Mouse (Mus musculus): ENCODE results near the gene Fam234a. TPM values are rescaled to one million over a fixed set of nuclear protein-coding genes. Genes with fewer than 3 reads are reported as not detected.

Fam234a gene
- polyA plus RNA-seq, 1 experiment from 2014 or later, result 31.0 TPM

- peak within 1 kb of the TSS; percentile 79 for H3K4me2 ChIP-seq (replicated peaks)
- WGBS, result 0% methylated on average over 43 of the region's 43 CpGs
- ATAC-seq, result peak; percentile 97
- peak within 1 kb of the TSS; percentile 99 for H3K27ac ChIP-seq
- H3K4me3 ChIP-seq (replicated peaks), result peak within 1 kb of the TSS; percentile 98
- H3K36me3 ChIP-seq, result peaks cover 15% of the 10 kb centered on the region
- peaks cover 17% of the 10 kb centered on the region for H3K4me1 ChIP-seq (replicated peaks)
- H3K9me3 ChIP-seq, result no peaks in the 10 kb centered on the region
- H3K27me3 ChIP-seq, result no peaks in the 10 kb centered on the region
- H3K9ac ChIP-seq (replicated peaks), result peak within 1 kb of the TSS; percentile 99
Observed at GRCm38 (mm10) chr17:26252539-26253251, 8.7 kb upstream of the Fam234a start, which contains the start of gene Luc7l. Luc7l (plus strand) TSS chr17:26252896.

GRCm38 (mm10) chr17:26251886-26252538 is 8.0 kb upstream of the Fam234a start:
- Histone ChIP-seq H3K4me2 (replicated peaks) (peak overlapping the region; percentile 79), H3K27me3 (no peaks in the 10 kb centered on the region), H3K9ac (replicated peaks) (no peak overlapping the region; the same call in 1 of the 2 replicates), H3K4me1 (replicated peaks) (peaks cover 17% of the 10 kb centered on the region), H3K36me3 (peaks cover 8% of the 10 kb centered on the region), H3K27ac (peak overlapping the region; percentile 99), H3K4me3 (replicated peaks) (peak overlapping the region; percentile 98), H3K9me3 (no peaks in the 10 kb centered on the region)
- no peak for ATAC-seq
- WGBS, result 50% methylated on average over 4 of the region's 4 CpGs

- peak overlapping the region; percentile 84 for H3K4me2 ChIP-seq (replicated peaks)
- H3K27ac ChIP-seq, result peak overlapping the region; percentile 69
- H3K4me3 ChIP-seq (replicated peaks), result peak overlapping the region; percentile 75
- WGBS, result 1% methylated on average over 32 of the region's 32 CpGs
- H3K27me3 ChIP-seq, result no peaks in the 10 kb centered on the region
- H3K36me3 ChIP-seq, result no peaks in the 10 kb centered on the region
- H3K9ac ChIP-seq (replicated peaks), result peak overlapping the region; percentile 79
- ATAC-seq, result peak; percentile 96
- H3K4me1 ChIP-seq (replicated peaks), result peaks cover 27% of the 10 kb centered on the region
- H3K9me3 ChIP-seq, result no peaks in the 10 kb centered on the region
Observed at GRCm38 (mm10) chr17:26243471-26244100, 456 bp downstream of the Fam234a start.

- H3K4me1 ChIP-seq (replicated peaks), result peaks cover 27% of the 10 kb centered on the region
- H3K36me3 ChIP-seq, result no peaks in the 10 kb centered on the region
- H3K4me3 ChIP-seq (replicated peaks), result no peak overlapping the region
- no peak overlapping the region for H3K4me2 ChIP-seq (replicated peaks)
- H3K27me3 ChIP-seq, result no peaks in the 10 kb centered on the region
- WGBS, result 84% methylated on average over 6 of the region's 6 CpGs
- H3K9ac ChIP-seq (replicated peaks), result no peak overlapping the region
- ATAC-seq, result no peak
- no peak overlapping the region for H3K27ac ChIP-seq
- no peaks in the 10 kb centered on the region for H3K9me3 ChIP-seq
Observed at GRCm38 (mm10) chr17:26240990-26241389, 3.1 kb downstream of the Fam234a start.

- Histone ChIP-seq H3K9me3 (no peaks in the 10 kb centered on the region), H3K9ac (replicated peaks) (no peak overlapping the region), H3K4me2 (replicated peaks) (no peak overlapping the region), H3K27me3 (no peaks in the 10 kb centered on the region), H3K4me1 (replicated peaks) (peaks cover 30% of the 10 kb centered on the region), H3K36me3 (no peaks in the 10 kb centered on the region), H3K4me3 (replicated peaks) (no peak overlapping the region), H3K27ac (no peak overlapping the region)
- 82% methylated on average over 6 of the region's 6 CpGs for WGBS
- ATAC-seq, result no peak
Observed at GRCm38 (mm10) chr17:26240120-26240790, 3.8 kb downstream of the Fam234a start.

GRCm38 (mm10) chr17:26239551-26239950 is 4.5 kb downstream of the Fam234a start:
- Histone ChIP-seq H3K4me1 (replicated peaks) (peaks cover 26% of the 10 kb centered on the region), H3K4me3 (replicated peaks) (no peak overlapping the region)
- 73% methylated on average over 2 of the region's 2 CpGs for WGBS

GRCm38 (mm10) chr17:26237667-26238066 is 6.4 kb downstream of the Fam234a start:
- no peak for ATAC-seq
- no peak overlapping the region for H3K4me2 ChIP-seq (replicated peaks)
- 93% methylated on average over 10 of the region's 10 CpGs for WGBS
- 0 out of 2 replicates have a peak, but pooled peaks cover 4% of the 10 kb centered on the region for H3K36me3 ChIP-seq
- H3K9me3 ChIP-seq, result no peaks in the 10 kb centered on the region
- H3K9ac ChIP-seq (replicated peaks), result no peak overlapping the region
- H3K4me3 ChIP-seq (replicated peaks), result no peak overlapping the region
- H3K27ac ChIP-seq, result no peak overlapping the region
- no peaks in the 10 kb centered on the region for H3K27me3 ChIP-seq
- H3K4me1 ChIP-seq (replicated peaks), result peaks cover 13% of the 10 kb centered on the region

More at GRCm38 (mm10) chr17:26239551-26239950, 4.5 kb downstream of the Fam234a start:
- no peak for ATAC-seq
- Histone ChIP-seq H3K27me3 (no peaks in the 10 kb centered on the region), H3K9me3 (no peaks in the 10 kb centered on the region), H3K27ac (no peak overlapping the region), H3K9ac (replicated peaks) (no peak overlapping the region), H3K4me2 (replicated peaks) (no peak overlapping the region), H3K36me3 (no peaks in the 10 kb centered on the region)

GRCm38 (mm10) chr17:26235077-26235815 is 8.8 kb downstream of the Fam234a start:
- Histone ChIP-seq H3K4me3 (replicated peaks) (no peak overlapping the region), H3K27ac (peak overlapping the region; percentile 57), H3K4me1 (replicated peaks) (0 out of 2 replicates have a peak, but pooled peaks cover 3% of the 10 kb centered on the region), H3K4me2 (replicated peaks) (no peak overlapping the region), H3K36me3 (0 out of 2 replicates have a peak, but pooled peaks cover 5% of the 10 kb centered on the region), H3K9me3 (no peaks in the 10 kb centered on the region), H3K9ac (replicated peaks) (no peak overlapping the region), H3K27me3 (no peaks in the 10 kb centered on the region)
- no peak for ATAC-seq
- 69% methylated on average over 13 of the region's 13 CpGs for WGBS

- no peak overlapping the region for H3K9ac ChIP-seq (replicated peaks)
- no peaks in the 10 kb centered on the region for H3K27me3 ChIP-seq
- 0 out of 2 replicates have a peak, but pooled peaks cover 3% of the 10 kb centered on the region for H3K4me1 ChIP-seq (replicated peaks)
- 0 out of 2 replicates have a peak, but pooled peaks cover 5% of the 10 kb centered on the region for H3K36me3 ChIP-seq
- H3K4me2 ChIP-seq (replicated peaks), result no peak overlapping the region
- no peak overlapping the region for H3K27ac ChIP-seq
- H3K9me3 ChIP-seq, result no peaks in the 10 kb centered on the region
- no peak overlapping the region for H3K4me3 ChIP-seq (replicated peaks)
- ATAC-seq, result no peak
- WGBS, result 93% methylated on average over 8 of the region's 8 CpGs
Observed at GRCm38 (mm10) chr17:26234386-26234785, 9.7 kb downstream of the Fam234a start.

DNA sequence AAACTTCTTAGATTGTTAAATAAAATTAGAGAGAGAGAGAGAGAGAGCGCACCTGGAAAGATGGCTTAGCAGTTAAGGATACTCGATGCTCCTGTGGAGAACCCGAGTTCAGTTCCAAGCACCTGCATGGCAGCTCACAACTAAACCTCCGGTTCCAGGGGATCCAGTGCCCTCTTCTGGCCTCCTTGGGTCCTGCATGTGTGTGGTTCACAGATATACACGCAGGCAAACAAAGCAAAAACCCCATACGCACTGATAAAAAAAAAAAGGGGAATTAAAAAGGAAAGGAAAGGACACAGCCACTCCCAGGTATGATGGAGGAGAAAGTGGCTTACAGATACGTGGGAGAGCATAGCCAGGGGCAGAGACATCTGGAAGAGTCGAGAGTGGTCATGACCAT is 11.2 kb downstream of the Fam234a start:
- Histone ChIP-seq H3K27me3 (no peaks in the 10 kb centered on the region), H3K4me3 (replicated peaks) (no peak overlapping the region), H3K27ac (no peak overlapping the region), H3K9ac (replicated peaks) (no peak overlapping the region), H3K4me2 (replicated peaks) (no peak overlapping the region), H3K36me3 (0 out of 2 replicates have a peak, but pooled peaks cover 5% of the 10 kb centered on the region), H3K4me1 (replicated peaks) (0 out of 2 replicates have a peak, but pooled peaks cover 3% of the 10 kb centered on the region), H3K9me3 (no peaks in the 10 kb centered on the region)
- 70% methylated on average over 8 of the region's 8 CpGs for WGBS
- no peak for ATAC-seq

DNA sequence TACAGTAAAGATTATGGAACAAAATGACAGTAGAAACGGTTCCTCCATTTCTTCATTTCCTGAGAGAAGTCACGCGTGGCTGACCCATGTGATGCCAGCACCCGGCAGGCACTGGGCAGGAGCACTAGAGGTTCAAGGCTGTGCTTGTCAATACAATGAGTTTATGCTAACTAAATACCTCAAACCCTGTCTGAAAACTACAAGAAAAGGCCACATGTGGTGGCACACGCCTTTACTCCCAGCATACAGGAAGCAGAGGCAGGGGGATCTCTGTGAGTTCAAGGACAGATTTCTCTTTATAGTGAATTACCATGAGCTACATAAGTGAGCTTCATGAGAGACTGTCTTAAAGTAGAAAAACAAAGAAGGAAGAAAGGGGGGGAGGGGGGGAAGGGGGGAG is 12.9 kb downstream of the Fam234a start:
- Histone ChIP-seq H3K27me3 (no peaks in the 10 kb centered on the region), H3K4me1 (replicated peaks) (0 out of 2 replicates have a peak, but pooled peaks cover 3% of the 10 kb centered on the region), H3K9me3 (no peaks in the 10 kb centered on the region), H3K36me3 (0 out of 2 replicates have a peak, but pooled peaks cover 5% of the 10 kb centered on the region), H3K27ac (no peak overlapping the region), H3K9ac (replicated peaks) (no peak overlapping the region), H3K4me2 (replicated peaks) (no peak overlapping the region), H3K4me3 (replicated peaks) (no peak overlapping the region)
- WGBS, result 87% methylated on average over 5 of the region's 5 CpGs
- no peak for ATAC-seq

Data from midbrain, embryonic 13.5 days (tissue).